Mouse (Mus musculus): ENCODE data around the gene Zfhx2.
"Not testable (repeated sequence)": the region's sequence is repeated elsewhere in the genome, so short reads cannot be mapped to it uniquely, and the experiment has no call there.

Gene Zfhx2

GRCm38 (mm10) chr14:55077481-55078365 is 14.4 kb downstream of the Zfhx2 start:
- no peak for DNase-seq

- no peak for DNase-seq
These were observed 15.2 kb downstream of the Zfhx2 start for GRCm38 (mm10) chr14:55076956-55077355.

GRCm38 (mm10) chr14:55076224-55076623 is 15.9 kb downstream of the Zfhx2 start:
- DNase-seq = no peak

- no peak for DNase-seq
These were observed 17.7 kb downstream of the Zfhx2 start for GRCm38 (mm10) chr14:55074416-55074815.

GRCm38 (mm10) chr14:55071756-55072155 is 20.4 kb downstream of the Zfhx2 start:
- no peak for DNase-seq

- DNase-seq = no peak
These were observed 26.1 kb downstream of the Zfhx2 start for GRCm38 (mm10) chr14:55066042-55066441.

- DNase-seq = no peak
These were observed 26.7 kb downstream of the Zfhx2 start for GRCm38 (mm10) chr14:55065391-55065790.

- DNase-seq = no peak
These were observed 27.4 kb downstream of the Zfhx2 start for GRCm38 (mm10) chr14:55064481-55065370.

- DNase-seq = no peak
These were observed 28.3 kb downstream of the Zfhx2 start for GRCm38 (mm10) chr14:55063581-55064381.

GRCm38 (mm10) chr14:55063117-55063516 is 29.0 kb downstream of the Zfhx2 start:
- DNase-seq = no peak

- DNase-seq = peak; percentile 58
These were observed 29.5 kb downstream of the Zfhx2 start for GRCm38 (mm10) chr14:55062626-55063025.

- DNase-seq = no peak
These were observed 30.3 kb downstream of the Zfhx2 start for GRCm38 (mm10) chr14:55061845-55062244.

- no peak for DNase-seq
These were observed 32.2 kb downstream of the Zfhx2 start for GRCm38 (mm10) chr14:55059931-55060330.

- no peak for DNase-seq
These were observed 33.1 kb downstream of the Zfhx2 start for GRCm38 (mm10) chr14:55059009-55059408.

GRCm38 (mm10) chr14:55055167-55055834 is 36.8 kb downstream of the Zfhx2 start:
- DNase-seq = no peak

GRCm38 (mm10) chr14:55054191-55054749 is 37.9 kb downstream of the Zfhx2 start:
- DNase-seq = no peak

- DNase-seq = no peak
These were observed 38.4 kb downstream of the Zfhx2 start for GRCm38 (mm10) chr14:55053708-55054190.

GRCm38 (mm10) chr14:55053050-55053449 is 39.1 kb downstream of the Zfhx2 start:
- no peak for DNase-seq

GRCm38 (mm10) chr14:55052496-55052895 is 39.6 kb downstream of the Zfhx2 start:
- peak; percentile 6 for DNase-seq

GRCm38 (mm10) chr14:55047971-55048531 is 44.1 kb downstream of the Zfhx2 start:
- no peak for DNase-seq

GRCm38 (mm10) chr14:55043694-55044093 is 48.4 kb downstream of the Zfhx2 start:
- not testable (repeated sequence) for DNase-seq
